Mouse (Mus musculus) MEL (cell line): Measurements from ENCODE around the gene Sh3rf3. TPM values are rescaled to one million over a fixed set of nuclear protein-coding genes. Genes with fewer than 3 reads are reported as not detected.

Source experiments
- DNase-seq: peaks from one replicate; pipeline ENCODE4 v3.0.0; 2011; ENCODE audit warnings: low read depth, low spot score
- H3K27ac ChIP-seq: 2 replicates; pipeline ENCODE4 v1.5.1; 2012; ENCODE audit warnings: low read depth, mild to moderate bottlenecking, control low read depth, low read length, moderate library complexity; ENCODE audit not compliant: control insufficient read depth
- H3K27me3 ChIP-seq, 2 experiments: fragments of 150-350 bp in 1 of 2; sonication (generic) in 1 of 2; 2 replicates each; pipeline ENCODE4 v1.6.1; 2012; ENCODE audit warnings: low read length in 2 of 2, mild to moderate bottlenecking in 2 of 2, improper control_type of control experiment in 1 of 2, moderate library complexity in 1 of 2; ENCODE audit not compliant: insufficient read depth in 2 of 2, control insufficient read depth in 1 of 2
- H3K36me3 ChIP-seq, 2 experiments: 2 replicates each; pipeline ENCODE4 v1.6.1; 2012 to 2014; ENCODE audit warnings: low read length in 2 of 2, improper control_type of control experiment in 1 of 2, inconsistent platforms in 1 of 2, mild to moderate bottlenecking in 1 of 2; ENCODE audit not compliant: insufficient read depth in 2 of 2, control insufficient read depth in 1 of 2
- H3K4me1 ChIP-seq, 2 experiments: fragments of 150-350 bp in 1 of 2; sonication (generic) in 1 of 2; 2 replicates each; pipeline ENCODE4 v1.6.1; 2012; ENCODE audit warnings: low read length in 2 of 2, improper control_type of control experiment in 1 of 2, mild to moderate bottlenecking in 1 of 2; ENCODE audit not compliant: insufficient read depth in 2 of 2, control insufficient read depth in 1 of 2
- H3K4me3 ChIP-seq, 2 experiments: fragments of 150-350 bp in 1 of 2; sonication (generic) in 1 of 2; 2 replicates each; pipeline ENCODE4 v1.5.1; 2012; ENCODE audit warnings: low read depth in 2 of 2, low read length in 2 of 2, mild to moderate bottlenecking in 2 of 2, moderate library complexity in 2 of 2, control low read depth in 1 of 2, improper control_type of control experiment in 1 of 2; ENCODE audit not compliant: control insufficient read depth in 1 of 2, insufficient read depth in 1 of 2
- H3K79me2 ChIP-seq: 2 replicates; pipeline ENCODE4 v1.6.1; 2012; ENCODE audit warnings: mild to moderate bottlenecking, low read length, moderate library complexity; ENCODE audit not compliant: control insufficient read depth, poor library complexity, insufficient read depth
- H3K9ac ChIP-seq: 2 replicates; pipeline ENCODE4 v1.6.1; 2012; ENCODE audit warnings: low read depth, mild to moderate bottlenecking, control low read depth, low read length, moderate library complexity; ENCODE audit not compliant: control insufficient read depth, poor library complexity, severe bottlenecking
- H3K9me3 ChIP-seq: fragments of 150-350 bp; sonication (generic); replicated peaks from 2 replicates; pipeline ENCODE4 v1.6.1; 2012; ENCODE audit warnings: mild to moderate bottlenecking, low read length, improper control_type of control experiment, moderate library complexity; ENCODE audit not compliant: insufficient read depth
- BHLHE40 ChIP-seq: IDR thresholded peaks from 2 replicates; pipeline ENCODE4 v1.6.1; 2012; ENCODE audit warnings: low read depth, mild to moderate bottlenecking, inconsistent platforms, low read length, improper control_type of control experiment, borderline replicate concordance
- CHD2 ChIP-seq: IDR thresholded peaks from 2 replicates; pipeline ENCODE4 v1.6.1; 2011; ENCODE audit warnings: low read length, improper control_type of control experiment
- E2F4 ChIP-seq: IDR thresholded peaks from 2 replicates; pipeline ENCODE4 v1.6.1; 2011; ENCODE audit warnings: low read depth, low read length, improper control_type of control experiment, borderline replicate concordance
- ELF1 ChIP-seq: IDR thresholded peaks from 2 replicates; pipeline ENCODE4 v1.6.1; 2014; ENCODE audit warnings: low read depth, mild to moderate bottlenecking, inconsistent platforms, low read length, improper control_type of control experiment, moderate library complexity
- EP300 ChIP-seq, 2 experiments: IDR thresholded peaks; 2 replicates each; pipeline ENCODE4 v1.6.1; 2011; ENCODE audit warnings: improper control_type of control experiment in 2 of 2, low read length in 2 of 2, low read depth in 1 of 2, mild to moderate bottlenecking in 1 of 2
- ETS1 ChIP-seq: IDR thresholded peaks from 2 replicates; pipeline ENCODE4 v1.6.1; 2012; ENCODE audit warnings: low read depth, mild to moderate bottlenecking, inconsistent platforms, low read length, improper control_type of control experiment, moderate library complexity
- GABPA ChIP-seq: IDR thresholded peaks from 2 replicates; pipeline ENCODE4 v1.6.1; 2012; ENCODE audit warnings: low read depth, mild to moderate bottlenecking, inconsistent platforms, low read length, improper control_type of control experiment, moderate library complexity
- HCFC1 ChIP-seq: IDR thresholded peaks from 2 replicates; pipeline ENCODE4 v1.6.1; 2012; ENCODE audit warnings: low read depth, mild to moderate bottlenecking, inconsistent platforms, low read length, improper control_type of control experiment, moderate library complexity
- JUND ChIP-seq: IDR thresholded peaks from 2 replicates; pipeline ENCODE4 v1.6.1; 2011; ENCODE audit warnings: low read depth, mild to moderate bottlenecking, improper control_type of control experiment, low read length
- KAT2A ChIP-seq: conservative IDR thresholded peaks from 2 replicates; pipeline ENCODE4 v1.6.1; 2012; ENCODE audit warnings: low read depth, low read length, improper control_type of control experiment, inconsistent platforms
- MAFK ChIP-seq: IDR thresholded peaks from 2 replicates; pipeline ENCODE4 v1.6.1; 2011; ENCODE audit warnings: low read depth, mild to moderate bottlenecking, low read length, improper control_type of control experiment, borderline replicate concordance
- MAX ChIP-seq: IDR thresholded peaks from 2 replicates; pipeline ENCODE4 v1.6.1; 2011; ENCODE audit warnings: low read length, improper control_type of control experiment
- MAZ ChIP-seq: IDR thresholded peaks from 2 replicates; pipeline ENCODE4 v1.6.1; 2012; ENCODE audit warnings: low read depth, mild to moderate bottlenecking, inconsistent platforms, low read length, improper control_type of control experiment
- MYC ChIP-seq: IDR thresholded peaks from 2 replicates; pipeline ENCODE4 v1.6.1; 2011; ENCODE audit warnings: low read depth, mild to moderate bottlenecking, low read length, improper control_type of control experiment, moderate library complexity
- NELFE ChIP-seq: IDR thresholded peaks from 2 replicates; pipeline ENCODE4 v1.6.1; 2011; ENCODE audit warnings: low read depth, low read length, improper control_type of control experiment
- NRF1 ChIP-seq: IDR thresholded peaks from 2 replicates; pipeline ENCODE4 v1.6.1; 2014; ENCODE audit warnings: low read depth, mild to moderate bottlenecking, inconsistent platforms, low read length, improper control_type of control experiment, moderate library complexity; ENCODE audit not compliant: poor library complexity, insufficient read depth, severe bottlenecking
- POLR2AphosphoS5 ChIP-seq: IDR thresholded peaks from 2 replicates; pipeline ENCODE4 v1.6.1; 2012; ENCODE audit warnings: low read depth, borderline replicate concordance, mild to moderate bottlenecking, inconsistent platforms, low read length, moderate library complexity, mixed read lengths
- SMC3 ChIP-seq: IDR thresholded peaks from 2 replicates; pipeline ENCODE4 v1.6.1; 2011; ENCODE audit warnings: low read depth, low read length, improper control_type of control experiment
- TAL1 ChIP-seq: IDR thresholded peaks from 2 replicates; pipeline ENCODE4 v1.6.1; 2012; ENCODE audit warnings: mild to moderate bottlenecking, inconsistent platforms, low read length, moderate library complexity, mixed read lengths
- TBP ChIP-seq: IDR thresholded peaks from 2 replicates; pipeline ENCODE4 v1.8.0; 2011; ENCODE audit warnings: low read depth, low read length, improper control_type of control experiment
- TCF12 ChIP-seq: IDR thresholded peaks from 2 replicates; pipeline ENCODE4 v1.6.1; 2014; ENCODE audit warnings: low read depth, mild to moderate bottlenecking, inconsistent platforms, low read length, improper control_type of control experiment, moderate library complexity
- ZKSCAN1 ChIP-seq: IDR thresholded peaks from 2 replicates; pipeline ENCODE4 v1.6.1; 2012; ENCODE audit warnings: low read depth, mild to moderate bottlenecking, inconsistent platforms, low read length, improper control_type of control experiment, moderate library complexity
- ZMIZ1 ChIP-seq: IDR thresholded peaks from 2 replicates; pipeline ENCODE4 v1.6.1; 2012; ENCODE audit warnings: low read depth, mild to moderate bottlenecking, inconsistent platforms, low read length, improper control_type of control experiment, moderate library complexity
- ZNF384 ChIP-seq: IDR thresholded peaks from 2 replicates; pipeline ENCODE4 v1.6.1; 2012; ENCODE audit warnings: low read depth, mild to moderate bottlenecking, inconsistent platforms, low read length, improper control_type of control experiment
- polyA plus RNA-seq, 2 experiments: library from polyadenylated mRNA; stranded (reverse) in 1 of 2; unstranded in 1 of 2; fragments of >175 nt in 1 of 2; fragments of >200 nt in 1 of 2; gene quantifications; 2 replicates each; pipeline versions ENCODE4 v1.2.1 to v1.2.4; 2012; ENCODE audit warnings: low replicate concordance in 2 of 2, low read depth in 1 of 2; ENCODE audit not compliant: insufficient read length in 2 of 2, insufficient read depth in 1 of 2, missing spikeins in 1 of 2
- total RNA-seq: library from RNA; depleted of rRNA; stranded (reverse); fragments of 300-350 nt; gene quantifications from 2 replicates; pipeline ENCODE4 v1.2.3, GENCODE M21; 2012

Gene Sh3rf3
- total and polyA plus RNA-seq, 3 experiments: not detected

GRCm38 (mm10) chr10:59172539-59172938 lies 359.4 kb downstream of the Sh3rf3 start:
- TF ChIP-seq BHLHE40 (no peak), CHD2 (no peak), MAX (no peak), ZNF384 (no peak), TAL1 (no peak), NELFE (no peak)

GRCm38 (mm10) chr10:59179620-59180019 lies 366.5 kb downstream of the Sh3rf3 start:
- TF ChIP-seq JUND: no peak
- no peak for TF ChIP-seq ZKSCAN1
- TF ChIP-seq POLR2AphosphoS5: no peak
- TF ChIP-seq ETS1: no peak
- TF ChIP-seq MYC: no peak
- TF ChIP-seq NRF1: no peak
- no peak for TF ChIP-seq HCFC1
- TF ChIP-seq E2F4: no peak
- TF ChIP-seq MAZ: no peak
- TF ChIP-seq TBP: no peak
- TF ChIP-seq KAT2A: no peak
- TF ChIP-seq EP300 (IDR thresholded peaks at IDR 0.05; ENCODE audit: low read depth in 1 of 2, low read length in 2 of 2): no peak
- no peak for TF ChIP-seq ZNF384
- no peak for TF ChIP-seq GABPA
- TF ChIP-seq SMC3: no peak
- no peak for TF ChIP-seq ELF1
- TF ChIP-seq ZMIZ1: no peak
- no peak for TF ChIP-seq MAFK
- TF ChIP-seq TCF12: no peak
- H3K4me3 ChIP-seq: no peak overlapping the region
- no peaks in the 10 kb centered on the region for H3K36me3 ChIP-seq
- H3K9me3 ChIP-seq: no peaks in the 10 kb centered on the region
- H3K4me1 ChIP-seq: no peaks in the 10 kb centered on the region
- no peak overlapping the region for H3K27ac ChIP-seq
- no peak for DNase-seq
- no peaks in the 10 kb centered on the region for H3K79me2 ChIP-seq
- H3K27me3 ChIP-seq: peaks cover 0 to 7% of the 10 kb centered on the region in 2 experiments; a peak in 3 of 4 replicates
- no peak overlapping the region for H3K9ac ChIP-seq

More at GRCm38 (mm10) chr10:59172539-59172938, 359.4 kb downstream of the Sh3rf3 start:
- no peak for DNase-seq
- H3K27me3 ChIP-seq: peaks cover 0 to 2% of the 10 kb centered on the region in 2 experiments; a peak in 3 of 4 replicates
- peaks cover 0 to 6% of the 10 kb centered on the region in 2 experiments; a peak in 1 of 4 replicates for H3K4me1 ChIP-seq
- H3K4me3 ChIP-seq: no peak overlapping the region
- H3K36me3 ChIP-seq: no peaks in the 10 kb centered on the region
- no peak overlapping the region for H3K9ac ChIP-seq
- no peaks in the 10 kb centered on the region for H3K79me2 ChIP-seq
- no peaks in the 10 kb centered on the region for H3K9me3 ChIP-seq
- H3K27ac ChIP-seq: no peak overlapping the region
